Mouse (Mus musculus): ENCODE measurements at regions not wholly inside any gene's neighbourhood (a gene's known extent, or its start where the extent isn't known, plus 50 kb on each side); places are given as distances from the start of the nearest gene placed in this dataset.

- Histone ChIP-seq H3K27me3 (replicated peaks) (no peaks in the 10 kb centered on the region), H3K27ac (no peak overlapping the region), H3K36me3 (replicated peaks) (no peaks in the 10 kb centered on the region), H3K9me3 (no peaks in the 10 kb centered on the region), H3K4me2 (no peak overlapping the region), H3K4me1 (no peaks in the 10 kb centered on the region), H3K9ac (no peak overlapping the region), H3K4me3 (no peak overlapping the region)
- ATAC-seq (replicated peaks): no peak
- 89% methylated on average over 5 of the region's 5 CpGs for WGBS
Observed at GRCm38 (mm10) chr4:82234443-82234842, 471.1 kb downstream of the Nfib start.

DNA sequence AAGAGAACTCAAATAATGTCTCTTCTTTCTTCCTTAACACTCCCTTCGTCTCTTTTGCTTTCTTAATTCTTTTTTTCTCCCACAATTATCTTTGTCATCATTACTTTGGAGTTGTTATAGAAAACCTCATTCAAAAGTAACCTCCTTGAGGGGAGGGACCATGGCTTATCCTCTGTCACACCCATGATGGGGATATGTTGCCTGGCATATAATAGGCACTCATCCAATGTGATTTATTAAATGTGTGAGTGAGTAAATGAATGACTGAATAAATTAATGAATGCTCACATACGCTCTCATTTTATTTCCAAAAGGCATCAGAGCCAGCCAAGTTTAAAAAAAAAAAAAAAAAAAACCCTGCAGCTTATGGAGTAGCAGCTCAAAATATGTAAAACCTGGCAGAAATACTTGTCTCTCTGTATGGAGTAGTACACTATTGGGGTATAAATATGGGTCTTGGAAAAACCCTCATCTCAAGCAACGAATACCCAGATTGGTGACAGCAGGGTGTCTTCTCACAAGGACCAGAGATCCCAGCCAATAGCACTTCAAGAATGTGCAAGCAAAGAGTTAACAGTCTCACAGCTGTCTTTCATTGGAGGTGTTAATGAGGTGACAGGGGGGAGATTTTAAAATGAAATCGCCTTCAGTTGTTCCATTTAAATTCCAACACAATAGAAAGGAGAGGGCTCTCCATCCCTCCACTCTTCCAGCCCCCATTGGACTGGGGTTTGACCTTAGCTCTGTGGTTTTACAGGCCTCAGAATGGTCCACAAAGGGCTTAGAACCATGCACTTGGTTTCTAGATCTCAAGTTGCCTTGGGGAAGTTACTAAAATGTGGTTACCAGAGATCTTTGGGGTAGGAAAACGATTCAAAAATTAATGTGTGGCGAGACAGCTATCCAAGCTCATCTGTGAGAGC is 479.1 kb downstream of the Nfib start:
- Histone ChIP-seq H3K4me1 (no peaks in the 10 kb centered on the region), H3K4me2 (no peak overlapping the region), H3K9me3 (no peaks in the 10 kb centered on the region), H3K27ac (no peak overlapping the region), H3K27me3 (replicated peaks) (no peaks in the 10 kb centered on the region), H3K36me3 (replicated peaks) (no peaks in the 10 kb centered on the region), H3K4me3 (no peak overlapping the region), H3K9ac (no peak overlapping the region)
- 67% methylated on average over 6 of the region's 6 CpGs for WGBS
- ATAC-seq (replicated peaks): no peak

GRCm38 (mm10) chr4:82220724-82221123 is 484.8 kb downstream of the Nfib start:
- WGBS: 52% methylated on average over 8 of the region's 8 CpGs

GRCm38 (mm10) chr4:82220120-82220714 is 485.3 kb downstream of the Nfib start:
- no peaks in the 10 kb centered on the region for H3K36me3 ChIP-seq (replicated peaks)
- H3K4me3 ChIP-seq: no peak overlapping the region
- no peak overlapping the region for H3K4me2 ChIP-seq
- H3K27ac ChIP-seq: no peak overlapping the region
- 80% methylated on average over 7 of the region's 7 CpGs for WGBS
- H3K27me3 ChIP-seq (replicated peaks): no peaks in the 10 kb centered on the region
- ATAC-seq (replicated peaks): no peak; the same call in 1 of the 2 replicates
- H3K4me1 ChIP-seq: no peaks in the 10 kb centered on the region
- H3K9me3 ChIP-seq: no peaks in the 10 kb centered on the region
- no peak overlapping the region for H3K9ac ChIP-seq

More at GRCm38 (mm10) chr4:82220724-82221123, 484.8 kb downstream of the Nfib start:
- H3K4me3 ChIP-seq: no peak overlapping the region
- H3K27me3 ChIP-seq (replicated peaks): no peaks in the 10 kb centered on the region
- H3K4me1 ChIP-seq: no peaks in the 10 kb centered on the region
- H3K9me3 ChIP-seq: no peaks in the 10 kb centered on the region
- H3K27ac ChIP-seq: no peak overlapping the region
- no peaks in the 10 kb centered on the region for H3K36me3 ChIP-seq (replicated peaks)
- ATAC-seq (replicated peaks): no peak
- H3K9ac ChIP-seq: no peak overlapping the region
- H3K4me2 ChIP-seq: no peak overlapping the region

DNA sequence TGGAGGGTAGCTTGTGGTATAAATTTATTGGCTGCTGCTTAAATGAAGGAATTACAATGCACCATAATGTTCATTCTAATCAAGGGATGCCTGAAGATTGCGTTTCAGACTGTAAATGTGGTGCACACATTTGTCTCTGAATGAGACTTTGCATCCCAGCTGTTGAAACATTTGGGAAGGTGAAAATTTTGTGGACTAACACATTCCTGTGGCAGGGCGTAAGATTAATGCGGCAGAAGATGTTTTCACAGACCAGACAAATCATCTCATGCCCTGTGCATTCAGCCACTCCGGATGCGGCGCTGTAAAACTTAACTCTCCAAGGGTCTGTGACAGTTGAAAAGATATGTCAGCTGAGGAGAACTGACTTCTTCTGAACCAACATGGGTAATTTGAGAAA is 486.9 kb downstream of the Nfib start:
- no peak for ATAC-seq (replicated peaks)
- H3K36me3 ChIP-seq (replicated peaks): no peaks in the 10 kb centered on the region
- H3K4me2 ChIP-seq: no peak overlapping the region
- H3K9me3 ChIP-seq: no peaks in the 10 kb centered on the region
- H3K27me3 ChIP-seq (replicated peaks): no peaks in the 10 kb centered on the region
- H3K4me1 ChIP-seq: no peaks in the 10 kb centered on the region
- no peak overlapping the region for H3K27ac ChIP-seq
- no peak overlapping the region for H3K4me3 ChIP-seq
- H3K9ac ChIP-seq: no peak overlapping the region
- WGBS: 84% methylated on average over 6 of the region's 6 CpGs

GRCm38 (mm10) chr4:82207031-82207430 is 498.5 kb downstream of the Nfib start:
- 97% methylated on average over 1 of the region's 1 CpGs for WGBS
- Histone ChIP-seq H3K4me3 (no peak overlapping the region), H3K4me2 (no peak overlapping the region), H3K9me3 (no peaks in the 10 kb centered on the region), H3K27ac (no peak overlapping the region), H3K36me3 (replicated peaks) (no peaks in the 10 kb centered on the region), H3K4me1 (no peaks in the 10 kb centered on the region), H3K27me3 (replicated peaks) (no peaks in the 10 kb centered on the region), H3K9ac (no peak overlapping the region)
- ATAC-seq (replicated peaks): no peak

- no peak overlapping the region for H3K9ac ChIP-seq
- no peaks in the 10 kb centered on the region for H3K27me3 ChIP-seq (replicated peaks)
- H3K4me2 ChIP-seq: no peak overlapping the region
- H3K4me3 ChIP-seq: no peak overlapping the region
- H3K36me3 ChIP-seq (replicated peaks): no peaks in the 10 kb centered on the region
- no peaks in the 10 kb centered on the region for H3K9me3 ChIP-seq
- WGBS: 67% methylated on average over 2 of the region's 2 CpGs
- H3K4me1 ChIP-seq: no peaks in the 10 kb centered on the region
- no peak for ATAC-seq (replicated peaks)
- no peak overlapping the region for H3K27ac ChIP-seq
Observed at GRCm38 (mm10) chr4:82200306-82200705, 505.2 kb downstream of the Nfib start.

DNA sequence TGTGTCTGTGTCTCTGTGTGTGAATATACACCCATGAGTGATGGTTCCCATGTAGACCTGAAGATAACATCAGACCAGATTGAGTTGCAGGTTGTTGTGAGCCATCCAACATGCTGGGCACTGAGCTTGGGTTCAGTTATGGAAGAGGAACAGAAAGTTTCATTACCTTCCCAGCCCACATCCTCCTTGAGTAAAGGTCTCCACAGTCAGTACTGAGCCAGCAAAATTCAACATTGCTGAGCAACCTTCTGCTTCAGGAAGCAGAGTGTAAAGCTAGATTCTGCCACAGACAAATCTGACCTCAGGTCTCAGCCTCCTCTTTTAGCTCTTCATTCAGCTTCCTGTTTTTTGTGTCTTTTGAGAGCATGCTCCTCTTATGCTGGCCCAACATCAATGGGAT is 506.4 kb downstream of the Nfib start:
- H3K36me3 ChIP-seq (replicated peaks): no peaks in the 10 kb centered on the region
- no peak overlapping the region for H3K27ac ChIP-seq
- no peak overlapping the region for H3K4me2 ChIP-seq
- H3K4me3 ChIP-seq: no peak overlapping the region
- H3K4me1 ChIP-seq: no peaks in the 10 kb centered on the region
- ATAC-seq (replicated peaks): no peak
- no peaks in the 10 kb centered on the region for H3K27me3 ChIP-seq (replicated peaks)
- no peak overlapping the region for H3K9ac ChIP-seq
- H3K9me3 ChIP-seq: no peaks in the 10 kb centered on the region

DNA sequence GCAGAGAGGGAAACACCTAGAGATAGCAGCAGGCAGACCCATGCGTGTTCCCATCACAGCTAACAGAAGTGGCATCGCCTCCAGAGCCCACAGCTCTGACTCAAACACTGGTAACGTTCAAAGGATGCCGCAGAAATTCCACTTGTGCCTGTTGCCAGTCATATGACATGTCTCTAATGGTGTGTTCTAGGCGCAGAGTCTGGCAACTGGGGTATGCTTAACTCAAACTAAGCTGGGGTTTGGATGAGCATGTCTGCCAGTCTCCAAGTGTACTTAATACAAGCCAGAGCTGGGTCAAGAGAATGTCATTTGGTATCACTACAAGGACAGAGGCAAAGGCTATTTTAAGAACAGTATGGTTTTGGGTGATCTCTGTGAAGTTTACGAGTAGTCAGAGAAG is 507.9 kb downstream of the Nfib start:
- ATAC-seq (replicated peaks): no peak
- WGBS: 92% methylated on average over 6 of the region's 6 CpGs
- H3K9ac ChIP-seq: no peak overlapping the region

GRCm38 (mm10) chr4:82196024-82196647 is 509.4 kb downstream of the Nfib start:
- Histone ChIP-seq H3K4me1 (no peaks in the 10 kb centered on the region), H3K4me2 (no peak overlapping the region), H3K27me3 (replicated peaks) (no peaks in the 10 kb centered on the region), H3K36me3 (replicated peaks) (no peaks in the 10 kb centered on the region), H3K9ac (no peak overlapping the region), H3K27ac (no peak overlapping the region), H3K4me3 (no peak overlapping the region), H3K9me3 (no peaks in the 10 kb centered on the region)
- WGBS: 84% methylated on average over 6 of the region's 6 CpGs
- ATAC-seq (replicated peaks): no peak

More for the DNA sequence above, 507.9 kb downstream of the Nfib start:
- Histone ChIP-seq H3K27me3 (replicated peaks) (no peaks in the 10 kb centered on the region), H3K4me1 (no peaks in the 10 kb centered on the region), H3K4me3 (no peak overlapping the region), H3K4me2 (no peak overlapping the region), H3K27ac (no peak overlapping the region), H3K9me3 (no peaks in the 10 kb centered on the region), H3K36me3 (replicated peaks) (no peaks in the 10 kb centered on the region)

DNA sequence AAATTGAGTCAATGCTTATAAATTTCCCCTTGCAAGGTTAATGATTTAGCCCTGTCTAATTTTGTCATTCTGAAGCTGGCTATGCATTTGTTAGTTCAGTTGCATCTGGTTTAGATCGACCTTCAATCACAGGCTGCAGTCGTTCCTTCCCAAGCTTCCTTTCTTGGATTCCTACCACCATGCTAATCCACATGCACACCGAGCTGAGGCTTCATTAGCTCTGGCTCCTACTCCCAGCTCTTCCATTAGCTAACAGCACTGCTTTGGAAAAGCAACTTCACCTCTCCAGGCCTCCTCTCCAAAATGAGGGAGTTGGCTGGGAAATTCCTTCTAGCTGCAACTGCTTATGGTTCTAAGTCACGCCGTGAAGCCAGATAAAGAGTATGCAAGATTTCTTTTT is 511.6 kb downstream of the Nfib start:
- Histone ChIP-seq H3K36me3 (replicated peaks) (no peaks in the 10 kb centered on the region), H3K9ac (no peak overlapping the region), H3K4me1 (no peaks in the 10 kb centered on the region), H3K4me3 (no peak overlapping the region), H3K9me3 (no peaks in the 10 kb centered on the region), H3K27me3 (replicated peaks) (no peaks in the 10 kb centered on the region), H3K27ac (no peak overlapping the region), H3K4me2 (no peak overlapping the region)
- ATAC-seq (replicated peaks): no peak
- WGBS: 70% methylated on average over 5 of the region's 5 CpGs

- no peak overlapping the region for H3K4me3 ChIP-seq
- no peaks in the 10 kb centered on the region for H3K9me3 ChIP-seq
- no peak overlapping the region for H3K27ac ChIP-seq
- no peak overlapping the region for H3K9ac ChIP-seq
- no peak for ATAC-seq (replicated peaks)
- no peaks in the 10 kb centered on the region for H3K27me3 ChIP-seq (replicated peaks)
- H3K36me3 ChIP-seq (replicated peaks): no peaks in the 10 kb centered on the region
- WGBS: 96% methylated on average over 3 of the region's 3 CpGs
- no peak overlapping the region for H3K4me2 ChIP-seq
- no peaks in the 10 kb centered on the region for H3K4me1 ChIP-seq
Observed at GRCm38 (mm10) chr4:82186892-82187291, 518.7 kb downstream of the Nfib start.

All from midbrain, embryonic 15.5 days (tissue).